Mouse (Mus musculus) Patski (cell line): ENCODE measurements around the gene Spdye4b. TPM values are rescaled to one million over a fixed set of nuclear protein-coding genes. Genes with fewer than 3 reads are reported as not detected.
A peak's percentile ranks its signal among the peaks of the same experiment; 100 is the strongest.
"Not testable (repeated sequence)": the region's sequence is repeated elsewhere in the genome, so short reads cannot be mapped to it uniquely, and the experiment has no call there.

Source experiments
- ATAC-seq: fragments of 100-300 bp; one replicate; pipeline ENCODE4 v1.8.0; 2021
- CTCF ChIA-PET: fragments of 350-600 bp; sonication (Branson Sonifier 250); formaldehyde crosslinking; loops from one replicate; lab custom pipeline; 2022; ENCODE audit warnings: inconsistent platforms; lab: Charles Lee
- POLR2A ChIA-PET: fragments of 350-600 bp; sonication (Branson Sonifier 250); formaldehyde crosslinking; loops from one replicate; lab custom pipeline; 2022; ENCODE audit warnings: antibody characterized with exemption, inconsistent platforms; lab: Charles Lee
- DNase-seq: peaks from one replicate; pipeline ENCODE4 v3.0.0-alpha.2; 2011; ENCODE audit warnings: low read depth, low spot score
- H3K27me3 ChIP-seq: fragments of 371-371 bp; one replicate; pipeline ENCODE4 v1.5.1; 2021
- CTCF ChIP-seq: fragments of 100-300 bp; IDR thresholded peaks from one replicate; pipeline ENCODE4 v1.5.1; 2021
- in situ Hi-C: fragments of 300-500 bp; cut with MboI; formaldehyde crosslinking; loops from 3 replicates; pipeline ENCODE4 v1.11.1; 2018; ENCODE audit warnings: low pct_unique_long_range_greater_than_20kb, mixed read lengths
- polyA plus RNA-seq: library from polyadenylated mRNA; unstranded; gene quantifications from one replicate; pipeline ENCODE4 v1.2.3, GENCODE M21; 2021

Spdye4b gene
- polyA plus RNA-seq = not detected

- DNase-seq (peak; percentile 94), ATAC-seq (peak; percentile 80)
- no peaks in the 10 kb centered on the region for H3K27me3 ChIP-seq
- POLR2A ChIA-PET = interaction anchor here (0.6 to 1.5 kb wide), 3 partner anchors 46 to 68 kb away, joined by 3 to 6 read pairs (median 3); partner anchors contain the start of genes Rnf216 and Zfp12
- TF ChIP-seq CTCF = no peak
- CTCF ChIA-PET = interaction anchor here (0.8 kb wide), 1 partner anchor 67 kb away, joined by 3 read pairs; the partner anchor contains the start of gene Rnf216
- in situ Hi-C loops = loop anchor here (5.0 kb wide), 1 partner anchor 57 kb away; the partner anchor contains the start of gene Zfp12
Observed at GRCm38 (mm10) chr5:143180255-143181076, at the start of gene Spdye4b, which contains the start of gene Rbak. Spdye4b (plus strand) TSS chr5:143181017. Rbak (minus strand) TSS chr5:143180775.

- in situ Hi-C loops = loop anchor here (5.0 kb wide), 1 partner anchor 391 kb away; no protein-coding TSS in a partner anchor
- no peaks in the 10 kb centered on the region for H3K27me3 ChIP-seq
- ATAC-seq (no peak), DNase-seq (no peak)
- no peak for TF ChIP-seq CTCF
- ChIA-PET CTCF (interaction anchor here (1.4 kb wide), 1 partner anchor 16 kb away, joined by 3 read pairs; no protein-coding TSS in a partner anchor), POLR2A (interaction anchor here (1.3 kb wide), 1 partner anchor 30 kb away, joined by 3 read pairs; no protein-coding TSS in a partner anchor)
Observed at GRCm38 (mm10) chr5:143132935-143133514, 47.8 kb upstream of the Spdye4b start.

GRCm38 (mm10) chr5:143134216-143135010 is 46.4 kb upstream of the Spdye4b start:
- POLR2A ChIA-PET = interaction anchor here (0.5 to 1.0 kb wide), 2 partner anchors 10 to 45 kb away, joined by 3 read pairs; no protein-coding TSS in a partner anchor
- not testable (repeated sequence) for DNase-seq, ATAC-seq

GRCm38 (mm10) chr5:143135042-143135441 is 45.8 kb upstream of the Spdye4b start:
- ATAC-seq (no peak), DNase-seq (no peak)
- ChIA-PET CTCF (no interaction called here), POLR2A (interaction anchor here (0.5 to 1.0 kb wide), 2 partner anchors 10 to 45 kb away, joined by 3 read pairs; no protein-coding TSS in a partner anchor)
- in situ Hi-C loops = no loop called here
- no peak for TF ChIP-seq CTCF
- H3K27me3 ChIP-seq = no peaks in the 10 kb centered on the region

More at GRCm38 (mm10) chr5:143134216-143135010, 46.4 kb upstream of the Spdye4b start:
- CTCF ChIA-PET, H3K27me3 ChIP-seq: not testable (repeated sequence)
- in situ Hi-C loops = loop anchor here (5.0 kb wide), 1 partner anchor 392 kb away; no protein-coding TSS in a partner anchor

GRCm38 (mm10) chr5:143137580-143137979 is 43.2 kb upstream of the Spdye4b start:
- POLR2A ChIA-PET = interaction anchor here (1.0 kb wide), 1 partner anchor 25 kb away, joined by 3 read pairs; no protein-coding TSS in a partner anchor
- no peak for TF ChIP-seq CTCF
- in situ Hi-C loops = no loop called here
- CTCF ChIA-PET = interaction anchor here (1.2 to 1.9 kb wide), 2 partner anchors 25 to 29 kb away, joined by 3 to 4 read pairs; partner anchors contain the start of gene Rnf216
- ATAC-seq (no peak), DNase-seq (no peak)
- H3K27me3 ChIP-seq = no peaks in the 10 kb centered on the region

- no peak for DNase-seq
- ATAC-seq = no peak
- in situ Hi-C loops = no loop called here
- peaks cover 8% of the 10 kb centered on the region for H3K27me3 ChIP-seq
- ChIA-PET CTCF (no interaction called here), POLR2A (no interaction called here)
- no peak for TF ChIP-seq CTCF
Observed at GRCm38 (mm10) chr5:143147481-143147880, 33.3 kb upstream of the Spdye4b start, which contains the start of gene Olfr718-ps1. Olfr718-ps1 (minus strand) TSS chr5:143147581.

- in situ Hi-C loops = no loop called here
- ATAC-seq (no peak), DNase-seq (no peak)
- H3K27me3 ChIP-seq = peaks cover 8% of the 10 kb centered on the region
- POLR2A ChIA-PET = no interaction called here
- TF ChIP-seq CTCF = no peak
- CTCF ChIA-PET = interaction anchor here (1.3 kb wide), 1 partner anchor 16 kb away, joined by 3 read pairs; no protein-coding TSS in a partner anchor
Observed at GRCm38 (mm10) chr5:143148661-143149060, 32.2 kb upstream of the Spdye4b start.

- ATAC-seq (no peak), DNase-seq (no peak)
- ChIA-PET CTCF (interaction anchor here (1.3 kb wide), 1 partner anchor 17 kb away, joined by 3 read pairs; no protein-coding TSS in a partner anchor), POLR2A (no interaction called here)
- in situ Hi-C loops = no loop called here
- TF ChIP-seq CTCF = no peak
- peaks cover 8% of the 10 kb centered on the region for H3K27me3 ChIP-seq
Observed at GRCm38 (mm10) chr5:143149536-143149935, 31.3 kb upstream of the Spdye4b start.

GRCm38 (mm10) chr5:143150044-143150443 is 30.8 kb upstream of the Spdye4b start:
- TF ChIP-seq CTCF = no peak
- in situ Hi-C loops = no loop called here

More at GRCm38 (mm10) chr5:143150044-143150443, 30.8 kb upstream of the Spdye4b start:
- H3K27me3 ChIP-seq = peaks cover 8% of the 10 kb centered on the region
- POLR2A ChIA-PET = interaction anchor here (0.7 kb wide), 1 partner anchor 20 kb away, joined by 4 read pairs; no protein-coding TSS in a partner anchor
- no peak for ATAC-seq
- CTCF ChIA-PET = no interaction called here
- no peak for DNase-seq
